Mouse (Mus musculus) MN1 (cell line): ENCODE measurements around the gene Usp13.

Source experiments
- DNase-seq: peaks from one replicate; pipeline ENCODE4 v3.0.0-alpha.2; 2016; ENCODE audit warnings: low spot score

Usp13 gene

DNA sequence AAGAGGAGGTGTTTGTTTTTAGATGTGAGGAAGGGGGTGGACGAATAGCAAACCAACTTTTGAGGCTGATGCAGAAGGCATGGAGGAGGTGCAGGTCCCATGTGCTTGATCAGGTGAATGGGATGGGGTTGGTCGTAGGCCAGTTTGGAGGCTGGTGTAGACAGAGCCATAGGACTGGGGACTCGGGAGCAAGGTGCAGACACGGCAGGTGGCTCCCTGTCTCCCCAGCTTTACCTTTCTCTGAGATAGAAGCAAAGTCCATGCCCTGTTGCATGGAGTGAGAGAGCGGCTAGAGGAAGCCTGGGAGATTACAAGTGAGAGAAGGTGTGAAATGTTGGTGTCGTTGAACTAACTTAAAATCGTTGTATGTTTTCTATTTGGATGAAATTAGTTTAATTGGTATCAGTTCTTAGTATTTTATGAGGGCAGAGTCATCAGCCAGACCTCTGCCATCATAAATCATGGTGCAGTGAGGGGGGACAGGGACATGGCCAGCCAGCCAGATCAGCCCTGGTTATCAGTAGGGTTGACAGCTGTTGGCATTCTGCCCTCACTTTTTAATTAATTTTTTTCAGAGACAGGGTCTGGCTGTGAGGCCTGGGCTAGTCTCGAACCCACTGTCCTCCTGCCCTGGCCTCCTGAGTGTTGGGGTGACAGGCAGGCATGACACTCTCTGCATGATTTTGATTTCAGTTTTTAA is 122.6 kb downstream of the Usp13 start:
- DNase-seq: no peak

DNA sequence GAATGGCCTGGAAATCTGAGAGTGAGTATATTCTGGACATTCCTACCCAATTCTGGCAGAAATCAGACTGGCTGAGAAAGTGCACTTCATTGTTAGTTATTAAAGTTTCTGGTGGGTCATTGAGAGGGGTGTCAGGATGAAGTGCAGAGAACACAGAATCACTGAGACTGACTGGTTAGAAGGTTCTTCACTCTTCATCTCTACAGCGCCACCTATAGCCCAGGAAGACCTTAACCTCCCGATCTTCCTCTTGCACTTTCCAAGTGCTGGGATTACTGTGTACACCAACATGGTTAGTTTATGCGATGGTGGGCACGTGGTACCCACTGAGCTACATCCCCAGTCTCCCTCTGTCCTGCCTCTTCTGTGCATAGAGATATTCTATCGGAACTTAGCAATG is 130.1 kb downstream of the Usp13 start:
- no peak for DNase-seq

- no peak for DNase-seq
These were observed 134.0 kb downstream of the Usp13 start for GRCm38 (mm10) chr3:32951382-32951781.

DNA sequence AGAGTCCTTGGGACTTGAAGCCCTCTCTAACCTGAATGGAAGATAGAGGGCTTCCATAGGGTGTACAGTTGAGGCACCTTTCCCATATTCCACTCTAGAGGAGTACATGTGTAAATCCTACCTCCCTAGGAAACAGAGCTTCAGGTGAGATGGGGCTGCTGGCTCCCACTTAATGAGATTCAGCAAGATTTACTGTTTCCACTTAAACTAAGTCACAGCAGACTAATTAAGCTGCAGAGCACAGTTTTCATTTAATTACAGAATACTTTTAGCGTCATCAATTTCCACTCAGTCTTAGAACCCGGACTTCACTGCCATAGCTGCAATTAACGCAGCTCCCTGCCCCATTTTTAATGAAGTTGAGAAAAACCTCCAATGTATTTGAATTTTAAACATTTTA is 144.1 kb downstream of the Usp13 start:
- DNase-seq: no peak

- no peak for DNase-seq
These were observed 148.2 kb downstream of the Usp13 start for GRCm38 (mm10) chr3:32965528-32965927.

GRCm38 (mm10) chr3:32968671-32969425 is 151.5 kb downstream of the Usp13 start:
- no peak for DNase-seq

- no peak for DNase-seq
These were observed 152.9 kb downstream of the Usp13 start for GRCm38 (mm10) chr3:32970257-32970656.

DNA sequence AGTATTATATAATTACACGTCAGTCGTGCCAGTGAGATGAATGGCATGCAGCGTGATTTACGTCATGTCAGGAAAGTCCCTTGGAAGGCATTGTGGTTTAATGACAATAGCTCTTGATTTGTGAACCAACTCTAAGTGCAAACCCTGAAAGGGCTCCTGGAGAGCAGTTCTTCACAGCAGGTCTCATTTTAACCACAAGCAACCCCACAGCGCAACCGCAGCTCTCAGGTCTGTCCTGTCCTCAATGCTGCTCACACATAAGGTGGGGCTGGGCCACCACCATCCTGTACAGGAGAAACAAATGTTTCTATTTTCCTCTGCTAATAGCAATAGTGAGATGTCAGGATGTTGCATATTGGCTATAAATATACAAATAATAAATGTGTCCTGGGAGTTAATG is 161.9 kb downstream of the Usp13 start:
- no peak for DNase-seq

DNA sequence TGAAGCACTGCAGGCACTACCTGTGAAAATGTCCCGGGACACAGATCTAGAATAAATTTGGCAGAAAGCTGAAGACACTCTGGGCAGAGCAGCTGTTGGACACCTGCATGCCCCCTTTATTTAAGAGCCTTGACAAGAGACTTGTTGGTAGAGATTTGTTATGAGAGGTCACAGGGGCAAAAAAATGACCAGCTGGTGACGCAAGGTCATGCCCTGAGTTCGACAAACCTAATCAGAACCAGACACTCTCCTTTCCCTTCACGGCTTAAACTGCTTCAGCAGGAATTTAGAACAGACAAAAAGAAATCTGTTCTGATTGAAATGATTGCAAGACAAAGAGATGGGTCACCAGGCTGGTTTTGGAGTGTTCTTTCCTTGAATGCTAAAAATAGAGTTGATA is 162.6 kb downstream of the Usp13 start:
- no peak for DNase-seq

DNA sequence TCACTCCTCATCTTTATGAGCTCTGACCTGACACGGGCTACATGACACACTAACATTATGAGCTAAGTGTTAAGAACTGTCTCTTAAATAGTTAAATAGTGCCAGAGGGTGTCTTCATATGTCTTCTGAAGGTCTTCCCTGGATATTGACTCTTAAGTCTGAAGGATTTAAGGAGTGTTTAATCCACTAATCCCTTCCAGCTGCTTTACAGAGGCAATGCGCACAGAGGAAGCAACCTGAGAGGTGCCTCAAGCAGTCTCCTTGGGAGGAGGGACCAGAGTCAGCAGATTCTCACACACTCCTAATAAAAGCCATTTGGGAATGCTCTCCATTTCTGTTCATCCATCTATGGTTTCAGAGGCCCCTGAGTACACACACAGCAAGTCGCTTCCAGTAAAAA is 167.8 kb downstream of the Usp13 start:
- DNase-seq: no peak
